Mouse (Mus musculus): ENCODE measurements around the gene Abhd6. TPM values are rescaled to one million over a fixed set of nuclear protein-coding genes. Genes with fewer than 3 reads are reported as not detected.
A peak's percentile ranks its signal among the peaks of the same experiment; 100 is the strongest.

The Abhd6 gene
- total RNA-seq, 2 experiments from 2014 or later: 41.7 to 42.6 TPM

GRCm38 (mm10) chr14:8054310-8055102, 51.8 kb downstream of the Abhd6 start:
- DNase-seq (ENCODE audit: low spot score in 2 of 2): no peak

GRCm38 (mm10) chr14:8056076-8056475, 53.4 kb downstream of the Abhd6 start:
- no peak for DNase-seq (ENCODE audit: low spot score in 2 of 2)

GRCm38 (mm10) chr14:8059938-8060337, 57.2 kb downstream of the Abhd6 start:
- no peak for DNase-seq (ENCODE audit: low spot score in 2 of 2)

- no peak for DNase-seq (ENCODE audit: low spot score in 2 of 2)
These were observed 59.4 kb downstream of the Abhd6 start for GRCm38 (mm10) chr14:8062076-8062475.

- peak; percentile 32 to 55 for DNase-seq (ENCODE audit: low spot score in 2 of 2)
These were observed 60.0 kb downstream of the Abhd6 start for GRCm38 (mm10) chr14:8062537-8063301.

GRCm38 (mm10) chr14:8063835-8064785, 61.4 kb downstream of the Abhd6 start:
- DNase-seq (ENCODE audit: low spot score in 2 of 2): no peak

GRCm38 (mm10) chr14:8080165-8080679, 77.5 kb downstream of the Abhd6 start, which contains the start of gene Rpp14:
TSS of gene Rpp14 (plus strand) at chr14:8080367.
- DNase-seq (ENCODE audit: low spot score in 2 of 2): peak; percentile 97 to 98

- no peak for DNase-seq (ENCODE audit: low spot score in 2 of 2)
These were observed 78.0 kb downstream of the Abhd6 start for GRCm38 (mm10) chr14:8080718-8081117.

GRCm38 (mm10) chr14:8082949-8083348, 80.2 kb downstream of the Abhd6 start:
- DNase-seq (ENCODE audit: low spot score in 2 of 2): no peak

- DNase-seq (ENCODE audit: low spot score in 2 of 2): no peak
These were observed 86.3 kb downstream of the Abhd6 start for GRCm38 (mm10) chr14:8089016-8089415.

GRCm38 (mm10) chr14:8092573-8092972, 89.9 kb downstream of the Abhd6 start:
- no peak for DNase-seq (ENCODE audit: low spot score in 2 of 2)

GRCm38 (mm10) chr14:8093427-8093826, 90.7 kb downstream of the Abhd6 start:
- DNase-seq (ENCODE audit: low spot score in 2 of 2): no peak

- DNase-seq (ENCODE audit: low spot score in 2 of 2): no peak
These were observed 92.3 kb downstream of the Abhd6 start for GRCm38 (mm10) chr14:8094931-8095561.

- no peak for DNase-seq (ENCODE audit: low spot score in 2 of 2)
These were observed 92.9 kb downstream of the Abhd6 start for GRCm38 (mm10) chr14:8095562-8095950.

- DNase-seq (ENCODE audit: low spot score in 2 of 2): peak; percentile 88 to 92
These were observed 95.4 kb downstream of the Abhd6 start, which contains the start of gene Pxk for GRCm38 (mm10) chr14:8097978-8098686. TSS of gene Pxk (plus strand) at chr14:8098211.

GRCm38 (mm10) chr14:8098687-8098995, 95.9 kb downstream of the Abhd6 start:
- DNase-seq (ENCODE audit: low spot score in 2 of 2): no peak

- no peak for DNase-seq (ENCODE audit: low spot score in 2 of 2)
These were observed 96.9 kb downstream of the Abhd6 start for GRCm38 (mm10) chr14:8099561-8100021.

- DNase-seq (ENCODE audit: low spot score in 2 of 2): no peak
These were observed 99.2 kb downstream of the Abhd6 start for GRCm38 (mm10) chr14:8101886-8102285.

- DNase-seq (ENCODE audit: low spot score in 2 of 2): no peak
These were observed 100.0 kb downstream of the Abhd6 start for GRCm38 (mm10) chr14:8102676-8103075.

All from layer of hippocampus, postnatal 10 days (tissue).